Mouse (Mus musculus): ENCODE measurements around the gene Ntm. TPM values are rescaled to one million over a fixed set of nuclear protein-coding genes. Genes with fewer than 3 reads are reported as not detected.

The Ntm gene
- polyA plus RNA-seq, 1 experiment: not detected

- Histone ChIP-seq H3K79me3 (ENCODE audit: low read depth) (no peaks in the 10 kb centered on the region), H3K36me3 (ENCODE audit: control insufficient read depth, insufficient read depth) (no peaks in the 10 kb centered on the region), H3ac (ENCODE audit: control insufficient read depth, insufficient read length, low read depth) (no peak overlapping the region), H3K27me3 (ENCODE audit: control insufficient read depth, insufficient read depth, insufficient read length) (no peaks in the 10 kb centered on the region), H3K4me3 (ENCODE audit: insufficient read depth, poor library complexity, severe bottlenecking) (no peak overlapping the region), H3K79me2 (ENCODE audit: control insufficient read depth, insufficient read depth) (no peaks in the 10 kb centered on the region)
- no peak for TF ChIP-seq CEBPB (IDR thresholded peaks at IDR 0.05; ENCODE audit: low read depth)
- no peak for TF ChIP-seq MYOD1 (IDR thresholded peaks at IDR 0.05; ENCODE audit: control insufficient read depth, insufficient read length, low read depth)
- TF ChIP-seq FOSL1 (IDR thresholded peaks at IDR 0.05; ENCODE audit: insufficient read depth, low read length, poor library complexity, severe bottlenecking): no peak
- no peak for TF ChIP-seq CTCF (IDR thresholded peaks at IDR 0.05; ENCODE audit: control insufficient read depth, insufficient read depth, insufficient read length)
- no peak for TF ChIP-seq MAX (IDR thresholded peaks at IDR 0.05)
- no peak for TF ChIP-seq USF1 (IDR thresholded peaks at IDR 0.05; ENCODE audit: low read depth)
These were observed 428.2 kb downstream of the Ntm start for GRCm38 (mm10) chr9:29534773-29535172.

- Histone ChIP-seq H3K79me3 (ENCODE audit: low read depth) (no peaks in the 10 kb centered on the region), H3ac (ENCODE audit: control insufficient read depth, insufficient read length, low read depth) (no peak overlapping the region), H3K4me3 (ENCODE audit: insufficient read depth, poor library complexity, severe bottlenecking) (no peak overlapping the region), H3K27me3 (ENCODE audit: control insufficient read depth, insufficient read depth, insufficient read length) (no peaks in the 10 kb centered on the region), H3K36me3 (ENCODE audit: control insufficient read depth, insufficient read depth) (no peaks in the 10 kb centered on the region), H3K79me2 (ENCODE audit: control insufficient read depth, insufficient read depth) (no peaks in the 10 kb centered on the region)
- TF ChIP-seq USF1 (IDR thresholded peaks at IDR 0.05; ENCODE audit: low read depth) (no peak), MYOD1 (IDR thresholded peaks at IDR 0.05; ENCODE audit: control insufficient read depth, insufficient read length, low read depth) (no peak), MAX (IDR thresholded peaks at IDR 0.05) (no peak), FOSL1 (IDR thresholded peaks at IDR 0.05; ENCODE audit: insufficient read depth, low read length, poor library complexity, severe bottlenecking) (no peak)
These were observed 428.6 kb downstream of the Ntm start for GRCm38 (mm10) chr9:29534304-29534703.

- no peak overlapping the region for H3K4me3 ChIP-seq (ENCODE audit: insufficient read depth, poor library complexity, severe bottlenecking)
- no peaks in the 10 kb centered on the region for H3K36me3 ChIP-seq (ENCODE audit: control insufficient read depth, insufficient read depth)
- no peak overlapping the region for H3ac ChIP-seq (ENCODE audit: control insufficient read depth, insufficient read length, low read depth)
- TF ChIP-seq USF1 (IDR thresholded peaks at IDR 0.05; ENCODE audit: low read depth): no peak
- TF ChIP-seq CTCF (IDR thresholded peaks at IDR 0.05; ENCODE audit: control insufficient read depth, insufficient read depth, insufficient read length): no peak
- no peak for TF ChIP-seq CEBPB (IDR thresholded peaks at IDR 0.05; ENCODE audit: low read depth)
- no peak for TF ChIP-seq FOSL1 (IDR thresholded peaks at IDR 0.05; ENCODE audit: insufficient read depth, low read length, poor library complexity, severe bottlenecking)
- TF ChIP-seq MYOD1 (IDR thresholded peaks at IDR 0.05; ENCODE audit: control insufficient read depth, insufficient read length, low read depth): no peak
- no peak for TF ChIP-seq MYOG (IDR thresholded peaks at IDR 0.05; ENCODE audit: control insufficient read depth, extremely low read depth, insufficient read length)
- no peak for TF ChIP-seq MAX (IDR thresholded peaks at IDR 0.05)
- H3K27me3 ChIP-seq (ENCODE audit: control insufficient read depth, insufficient read depth, insufficient read length): no peaks in the 10 kb centered on the region
- H3K79me3 ChIP-seq (ENCODE audit: low read depth): no peaks in the 10 kb centered on the region
- no peaks in the 10 kb centered on the region for H3K79me2 ChIP-seq (ENCODE audit: control insufficient read depth, insufficient read depth)
These were observed 429.4 kb downstream of the Ntm start for GRCm38 (mm10) chr9:29533556-29533955.

- no peaks in the 10 kb centered on the region for H3K36me3 ChIP-seq (ENCODE audit: control insufficient read depth, insufficient read depth)
These were observed 431.6 kb downstream of the Ntm start for GRCm38 (mm10) chr9:29531147-29531917.

GRCm38 (mm10) chr9:29524109-29524508 is 438.8 kb downstream of the Ntm start:
- Histone ChIP-seq H3K4me3 (ENCODE audit: insufficient read depth, poor library complexity, severe bottlenecking) (no peak overlapping the region), H3ac (ENCODE audit: control insufficient read depth, insufficient read length, low read depth) (no peak overlapping the region), H3K27me3 (ENCODE audit: control insufficient read depth, insufficient read depth, insufficient read length) (no peaks in the 10 kb centered on the region), H3K79me2 (ENCODE audit: control insufficient read depth, insufficient read depth) (no peaks in the 10 kb centered on the region), H3K36me3 (ENCODE audit: control insufficient read depth, insufficient read depth) (no peaks in the 10 kb centered on the region), H3K79me3 (ENCODE audit: low read depth) (no peaks in the 10 kb centered on the region)
- no peak for TF ChIP-seq CEBPB (IDR thresholded peaks at IDR 0.05; ENCODE audit: low read depth)
- TF ChIP-seq MYOD1 (IDR thresholded peaks at IDR 0.05; ENCODE audit: control insufficient read depth, insufficient read length, low read depth): no peak
- no peak for TF ChIP-seq USF1 (IDR thresholded peaks at IDR 0.05; ENCODE audit: low read depth)
- no peak for TF ChIP-seq MYOG (IDR thresholded peaks at IDR 0.05; ENCODE audit: control insufficient read depth, extremely low read depth, insufficient read length)
- TF ChIP-seq MAX (IDR thresholded peaks at IDR 0.05): no peak
- TF ChIP-seq FOSL1 (IDR thresholded peaks at IDR 0.05; ENCODE audit: insufficient read depth, low read length, poor library complexity, severe bottlenecking): no peak
- no peak for TF ChIP-seq CTCF (IDR thresholded peaks at IDR 0.05; ENCODE audit: control insufficient read depth, insufficient read depth, insufficient read length)

More at GRCm38 (mm10) chr9:29531147-29531917, 431.6 kb downstream of the Ntm start:
- H3K4me3 ChIP-seq (ENCODE audit: insufficient read depth, poor library complexity, severe bottlenecking): no peak overlapping the region
- no peaks in the 10 kb centered on the region for H3K79me3 ChIP-seq (ENCODE audit: low read depth)
- TF ChIP-seq USF1 (IDR thresholded peaks at IDR 0.05; ENCODE audit: low read depth) (no peak), CTCF (IDR thresholded peaks at IDR 0.05; ENCODE audit: control insufficient read depth, insufficient read depth, insufficient read length) (no peak)
- H3K27me3 ChIP-seq (ENCODE audit: control insufficient read depth, insufficient read depth, insufficient read length): no peaks in the 10 kb centered on the region
- H3ac ChIP-seq (ENCODE audit: control insufficient read depth, insufficient read length, low read depth): no peak overlapping the region
- no peaks in the 10 kb centered on the region for H3K79me2 ChIP-seq (ENCODE audit: control insufficient read depth, insufficient read depth)

GRCm38 (mm10) chr9:29523221-29523620 is 439.7 kb downstream of the Ntm start:
- Histone ChIP-seq H3K4me3 (ENCODE audit: insufficient read depth, poor library complexity, severe bottlenecking) (no peak overlapping the region), H3K27me3 (ENCODE audit: control insufficient read depth, insufficient read depth, insufficient read length) (no peaks in the 10 kb centered on the region), H3ac (ENCODE audit: control insufficient read depth, insufficient read length, low read depth) (no peak overlapping the region), H3K79me2 (ENCODE audit: control insufficient read depth, insufficient read depth) (no peaks in the 10 kb centered on the region), H3K79me3 (ENCODE audit: low read depth) (no peaks in the 10 kb centered on the region), H3K36me3 (ENCODE audit: control insufficient read depth, insufficient read depth) (no peaks in the 10 kb centered on the region)
- TF ChIP-seq MYOG (IDR thresholded peaks at IDR 0.05; ENCODE audit: control insufficient read depth, extremely low read depth, insufficient read length) (no peak), MAX (IDR thresholded peaks at IDR 0.05) (no peak), FOSL1 (IDR thresholded peaks at IDR 0.05; ENCODE audit: insufficient read depth, low read length, poor library complexity, severe bottlenecking) (no peak), MYOD1 (IDR thresholded peaks at IDR 0.05; ENCODE audit: control insufficient read depth, insufficient read length, low read depth) (no peak), CEBPB (IDR thresholded peaks at IDR 0.05; ENCODE audit: low read depth) (no peak), USF1 (IDR thresholded peaks at IDR 0.05; ENCODE audit: low read depth) (no peak), CTCF (IDR thresholded peaks at IDR 0.05; ENCODE audit: control insufficient read depth, insufficient read depth, insufficient read length) (no peak)

Data from C2C12 (cell line).